Mouse (Mus musculus): Measurements from ENCODE around the gene Smcp. TPM values are rescaled to one million over a fixed set of nuclear protein-coding genes. Genes with fewer than 3 reads are reported as not detected.

The Smcp gene
- polyA plus RNA-seq, 1 experiment from 2014 or later, result not detected

DNA sequence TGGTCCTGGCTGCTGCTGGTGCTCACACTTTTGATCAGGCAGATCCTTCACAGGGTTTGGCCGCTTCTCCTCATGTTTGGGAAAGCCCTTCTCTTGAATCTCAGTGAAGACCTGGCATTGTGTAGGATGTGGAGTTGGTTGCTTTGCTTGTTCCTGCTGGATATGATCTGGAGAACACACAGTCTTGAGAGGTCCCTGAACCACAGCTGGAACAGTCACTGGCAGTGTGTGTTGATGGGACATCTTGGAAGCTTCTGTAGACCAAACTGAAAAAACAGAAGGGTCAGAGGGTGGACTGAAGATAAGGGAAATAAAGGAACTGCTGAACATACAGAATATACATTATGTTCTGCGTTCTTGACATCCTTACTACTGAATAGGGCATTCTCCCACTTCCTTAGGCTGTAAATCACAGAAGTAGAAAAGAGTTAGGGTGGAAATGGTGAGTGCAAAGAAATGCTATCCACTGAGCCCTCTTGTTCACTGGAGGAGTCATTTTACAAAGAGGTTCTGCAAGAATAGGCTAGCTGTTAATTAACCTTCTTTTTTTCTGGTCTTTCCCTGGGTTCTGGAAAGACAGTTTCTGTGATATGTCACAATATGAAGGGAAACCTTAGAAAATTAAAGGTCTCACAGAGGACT, 16.2 kb downstream of the Smcp start:
- Histone ChIP-seq H3K36me3 (ENCODE audit: control insufficient read depth, insufficient read depth, low read length) (no peaks in the 10 kb centered on the region), H3K9me3 (ENCODE audit: control insufficient read depth, low read length) (no peaks in the 10 kb centered on the region), H3K27ac (ENCODE audit: low read depth, low read length) (no peak overlapping the region), H3K9ac (ENCODE audit: low read length) (no peak overlapping the region), H3K4me1 (replicated peaks; ENCODE audit: control insufficient read depth, insufficient read depth, low read length) (no peaks in the 10 kb centered on the region), H3K4me2 (ENCODE audit: low read depth, low read length, severe bottlenecking) (no peak overlapping the region), H3K4me3 (ENCODE audit: low read depth, low read length) (no peak overlapping the region), H3K27me3 (ENCODE audit: control insufficient read depth, insufficient read depth, low read length) (no peaks in the 10 kb centered on the region)
- 72% methylated on average over 2 of the region's 2 CpGs for WGBS
- no peak for DNase-seq (ENCODE audit: low spot score)
- ATAC-seq (replicated peaks; ENCODE audit: low FRiP score), result no peak

DNA sequence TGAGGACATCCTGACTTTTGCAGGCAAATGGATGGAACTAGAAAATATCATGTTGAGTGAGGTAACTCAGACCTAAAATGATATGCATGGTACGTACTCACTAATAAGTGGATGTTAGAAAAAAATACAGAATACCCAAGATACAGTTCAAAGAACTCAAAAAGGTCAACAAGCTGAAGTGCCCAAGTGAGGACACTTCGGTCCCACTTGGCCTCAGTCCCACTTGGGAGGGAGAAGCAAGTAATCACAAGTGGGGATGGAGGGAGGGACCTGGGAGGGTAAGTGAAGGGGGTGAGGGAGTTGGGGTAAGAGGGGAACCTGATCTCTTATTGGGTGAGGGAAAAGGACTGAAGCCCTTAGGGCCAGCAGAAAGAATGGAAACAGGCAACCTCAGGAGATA, 20.0 kb downstream of the Smcp start:
- DNase-seq (ENCODE audit: low spot score) (no peak), ATAC-seq (replicated peaks; ENCODE audit: low FRiP score) (no peak)
- no peak overlapping the region for H3K9ac ChIP-seq (ENCODE audit: low read length)
- no peak overlapping the region for H3K4me2 ChIP-seq (ENCODE audit: low read depth, low read length, severe bottlenecking)
- WGBS, result 92% methylated on average over 2 of the region's 2 CpGs
- H3K36me3 ChIP-seq (ENCODE audit: control insufficient read depth, insufficient read depth, low read length), result no peaks in the 10 kb centered on the region
- no peaks in the 10 kb centered on the region for H3K9me3 ChIP-seq (ENCODE audit: control insufficient read depth, low read length)
- H3K27me3 ChIP-seq (ENCODE audit: control insufficient read depth, insufficient read depth, low read length), result no peaks in the 10 kb centered on the region
- H3K4me3 ChIP-seq (ENCODE audit: low read depth, low read length), result no peak overlapping the region
- H3K4me1 ChIP-seq (replicated peaks; ENCODE audit: control insufficient read depth, insufficient read depth, low read length), result no peaks in the 10 kb centered on the region
- H3K27ac ChIP-seq (ENCODE audit: low read depth, low read length), result no peak overlapping the region

DNA sequence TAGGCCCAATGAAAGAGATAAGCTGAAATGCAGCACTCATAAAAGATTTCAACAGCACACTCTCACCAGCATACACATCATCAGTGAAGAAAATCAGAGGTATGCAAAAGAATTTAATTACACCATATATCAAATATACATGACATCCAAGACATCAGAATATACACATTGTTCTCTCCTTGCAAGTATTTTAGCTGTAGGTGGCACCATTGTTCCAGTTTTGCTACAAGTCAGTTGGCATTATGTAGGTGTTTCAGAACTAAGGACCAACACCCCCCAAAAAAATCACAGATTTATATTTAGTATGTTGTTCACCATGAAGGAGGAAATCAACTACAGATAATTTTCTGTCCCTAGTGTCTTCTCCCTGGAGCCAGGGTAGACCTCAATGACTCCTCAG, 23.4 kb downstream of the Smcp start:
- no peak overlapping the region for H3K4me2 ChIP-seq (ENCODE audit: low read depth, low read length, severe bottlenecking)
- H3K9me3 ChIP-seq (ENCODE audit: control insufficient read depth, low read length), result no peaks in the 10 kb centered on the region
- H3K9ac ChIP-seq (ENCODE audit: low read length), result no peak overlapping the region
- H3K27ac ChIP-seq (ENCODE audit: low read depth, low read length), result no peak overlapping the region
- DNase-seq (ENCODE audit: low spot score) (no peak), ATAC-seq (replicated peaks; ENCODE audit: low FRiP score) (no peak)
- H3K4me3 ChIP-seq (ENCODE audit: low read depth, low read length), result no peak overlapping the region
- no peaks in the 10 kb centered on the region for H3K27me3 ChIP-seq (ENCODE audit: control insufficient read depth, insufficient read depth, low read length)
- no peaks in the 10 kb centered on the region for H3K36me3 ChIP-seq (ENCODE audit: control insufficient read depth, insufficient read depth, low read length)
- H3K4me1 ChIP-seq (replicated peaks; ENCODE audit: control insufficient read depth, insufficient read depth, low read length), result no peaks in the 10 kb centered on the region

DNA sequence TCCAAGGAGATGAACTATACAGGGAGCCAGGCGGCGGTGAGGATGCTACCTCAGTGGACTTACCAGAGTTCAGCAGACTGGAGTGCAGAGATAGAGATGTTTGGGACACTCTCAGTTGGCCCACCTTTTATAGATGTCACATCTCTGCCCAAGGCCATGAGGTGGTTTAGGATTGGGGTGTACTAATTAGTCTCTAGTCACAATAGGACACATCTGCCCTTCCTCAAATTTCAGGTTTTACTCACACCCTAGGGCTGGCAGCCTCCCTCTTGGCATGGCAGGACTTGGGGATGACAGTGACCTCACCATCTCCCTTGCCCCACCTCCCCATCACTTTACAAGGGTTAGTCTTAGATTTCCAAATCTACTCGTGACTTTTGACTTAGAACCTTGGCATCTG, 54.4 kb downstream of the Smcp start, which contains the start of gene 2310046K23Rik:
TSS of gene 2310046K23Rik (minus strand) at position 101 of the 400 bp plus-strand sequence.
- Histone ChIP-seq H3K27ac (ENCODE audit: low read depth, low read length) (no peak within 1 kb of the TSS), H3K4me2 (ENCODE audit: low read depth, low read length, severe bottlenecking) (no peak within 1 kb of the TSS), H3K4me3 (ENCODE audit: low read depth, low read length) (no peak within 1 kb of the TSS), H3K27me3 (ENCODE audit: control insufficient read depth, insufficient read depth, low read length) (no peaks in the 10 kb centered on the region), H3K4me1 (replicated peaks; ENCODE audit: control insufficient read depth, insufficient read depth, low read length) (no peaks in the 10 kb centered on the region), H3K36me3 (ENCODE audit: control insufficient read depth, insufficient read depth, low read length) (no peaks in the 10 kb centered on the region), H3K9ac (ENCODE audit: low read length) (no peak within 1 kb of the TSS), H3K9me3 (ENCODE audit: control insufficient read depth, low read length) (no peaks in the 10 kb centered on the region)
- no peak for DNase-seq (ENCODE audit: low spot score)
- WGBS, result 93% methylated on average over 3 of the region's 3 CpGs
- ATAC-seq (replicated peaks; ENCODE audit: low FRiP score), result no peak

Other genes with a start within 250 kb of the Smcp start
- gene Sprr2d, start 249.9 kb downstream of the Smcp start, polyA plus RNA-seq (2014; fragmentation: Nextera tagmentation; extraction: Ambion mirVana), result not detected in 2 replicates
- gene Sprr2e, start 236.9 kb downstream of the Smcp start, polyA plus RNA-seq (2014; fragmentation: Nextera tagmentation; extraction: Ambion mirVana), result not detected in 2 replicates
- gene Sprr2f, start 223.8 kb downstream of the Smcp start, polyA plus RNA-seq (2014; fragmentation: Nextera tagmentation; extraction: Ambion mirVana), result not detected in 2 replicates
- not detected in 2 replicates for gene Sprr2h, start 203.3 kb downstream of the Smcp start, polyA plus RNA-seq (2014; fragmentation: Nextera tagmentation; extraction: Ambion mirVana)
- gene Sprr2i, start 181.0 kb downstream of the Smcp start, polyA plus RNA-seq (2014; fragmentation: Nextera tagmentation; extraction: Ambion mirVana), result not detected in 2 replicates
- not detected in 2 replicates for gene Sprr2j-ps, start 170.9 kb downstream of the Smcp start, polyA plus RNA-seq (2014; fragmentation: Nextera tagmentation; extraction: Ambion mirVana)
- 5.4 and 7.4 TPM in 2 replicates for gene Gm9774, start 159.6 kb downstream of the Smcp start, polyA plus RNA-seq (2014; fragmentation: Nextera tagmentation; extraction: Ambion mirVana)
- not detected in 2 replicates for gene Sprr2k, start 156.4 kb downstream of the Smcp start, polyA plus RNA-seq (2014; fragmentation: Nextera tagmentation; extraction: Ambion mirVana)
- not detected in 2 replicates for gene Sprr1b, start 150.2 kb downstream of the Smcp start, polyA plus RNA-seq (2014; fragmentation: Nextera tagmentation; extraction: Ambion mirVana)
- gene Sprr3, start 130.3 kb downstream of the Smcp start, polyA plus RNA-seq (2014; fragmentation: Nextera tagmentation; extraction: Ambion mirVana), result not detected in 2 replicates
- gene Sprr1a, start 103.1 kb downstream of the Smcp start, polyA plus RNA-seq (2014; fragmentation: Nextera tagmentation; extraction: Ambion mirVana), result not detected in 2 replicates
- gene Sprr4, start 88.5 kb downstream of the Smcp start, polyA plus RNA-seq (2014; fragmentation: Nextera tagmentation; extraction: Ambion mirVana), result not detected in 2 replicates
- not detected in 2 replicates for gene 2310046K23Rik, start 54.5 kb downstream of the Smcp start, polyA plus RNA-seq (2014; fragmentation: Nextera tagmentation; extraction: Ambion mirVana)
- gene Ivl, start 15.3 kb downstream of the Smcp start, polyA plus RNA-seq (2014; fragmentation: Nextera tagmentation; extraction: Ambion mirVana), result not detected in 2 replicates
- gene 2210017I01Rik, start 18.5 kb upstream of the Smcp start, polyA plus RNA-seq (2014; fragmentation: Nextera tagmentation; extraction: Ambion mirVana), result not detected in 2 replicates
- gene Lce6a, start 32.7 kb upstream of the Smcp start, polyA plus RNA-seq (2014; fragmentation: Nextera tagmentation; extraction: Ambion mirVana), result not detected in 2 replicates
- not detected in 2 replicates for gene Lce1a1, start 59.3 kb upstream of the Smcp start, polyA plus RNA-seq (2014; fragmentation: Nextera tagmentation; extraction: Ambion mirVana)
- gene Lce1b, start 67.9 kb upstream of the Smcp start, polyA plus RNA-seq (2014; fragmentation: Nextera tagmentation; extraction: Ambion mirVana), result not detected in 2 replicates
- gene Lce1a2, start 81.3 kb upstream of the Smcp start, polyA plus RNA-seq (2014; fragmentation: Nextera tagmentation; extraction: Ambion mirVana), result not detected in 2 replicates
- not detected in 2 replicates for gene Lce1c, start 90.2 kb upstream of the Smcp start, polyA plus RNA-seq (2014; fragmentation: Nextera tagmentation; extraction: Ambion mirVana)
- not detected in 2 replicates for gene Lce1d, start 98.2 kb upstream of the Smcp start, polyA plus RNA-seq (2014; fragmentation: Nextera tagmentation; extraction: Ambion mirVana)
- not detected in 2 replicates for gene Lce1e, start 120.1 kb upstream of the Smcp start, polyA plus RNA-seq (2014; fragmentation: Nextera tagmentation; extraction: Ambion mirVana)
- not detected in 2 replicates for gene Lce1f, start 131.4 kb upstream of the Smcp start, polyA plus RNA-seq (2014; fragmentation: Nextera tagmentation; extraction: Ambion mirVana)
- gene Gm38119, start 150.1 kb upstream of the Smcp start, polyA plus RNA-seq (2014; fragmentation: Nextera tagmentation; extraction: Ambion mirVana), result not detected in 2 replicates
- not detected in 2 replicates for gene Lce1g, start 163.3 kb upstream of the Smcp start, polyA plus RNA-seq (2014; fragmentation: Nextera tagmentation; extraction: Ambion mirVana)
- gene Lce1h, start 176.1 kb upstream of the Smcp start, polyA plus RNA-seq (2014; fragmentation: Nextera tagmentation; extraction: Ambion mirVana), result not detected in 2 replicates
- gene Lce1i, start 189.9 kb upstream of the Smcp start, polyA plus RNA-seq (2014; fragmentation: Nextera tagmentation; extraction: Ambion mirVana), result not detected in 2 replicates
- gene Lce1j, start 201.5 kb upstream of the Smcp start, polyA plus RNA-seq (2014; fragmentation: Nextera tagmentation; extraction: Ambion mirVana), result not detected in 2 replicates
- gene Lce1k, start 218.9 kb upstream of the Smcp start, polyA plus RNA-seq (2014; fragmentation: Nextera tagmentation; extraction: Ambion mirVana), result not detected in 2 replicates
- not detected in 2 replicates for gene Kprp, start 238.2 kb upstream of the Smcp start, polyA plus RNA-seq (2014; fragmentation: Nextera tagmentation; extraction: Ambion mirVana)

Data from forebrain, embryonic 11.5 days (tissue).